Mouse (Mus musculus) heart, adult 8-10 months (tissue): ENCODE results near the gene Pigr. TPM values are rescaled to one million over a fixed set of nuclear protein-coding genes. Genes with fewer than 3 reads are reported as not detected.

ENCODE experiments used
- DNase-seq: peaks from one replicate; pipeline ENCODE4 v3.0.0; 2022; ENCODE audit warnings: low spot score
- total RNA-seq, 4 experiments: library from RNA; stranded (reverse); gene quantifications; 2 replicates each; pipeline ENCODE4 v1.2.4; 2022

The Pigr gene
- total RNA-seq, 4 experiments from 2014 or later: 0.23 TPM; not detected in 3

DNA sequence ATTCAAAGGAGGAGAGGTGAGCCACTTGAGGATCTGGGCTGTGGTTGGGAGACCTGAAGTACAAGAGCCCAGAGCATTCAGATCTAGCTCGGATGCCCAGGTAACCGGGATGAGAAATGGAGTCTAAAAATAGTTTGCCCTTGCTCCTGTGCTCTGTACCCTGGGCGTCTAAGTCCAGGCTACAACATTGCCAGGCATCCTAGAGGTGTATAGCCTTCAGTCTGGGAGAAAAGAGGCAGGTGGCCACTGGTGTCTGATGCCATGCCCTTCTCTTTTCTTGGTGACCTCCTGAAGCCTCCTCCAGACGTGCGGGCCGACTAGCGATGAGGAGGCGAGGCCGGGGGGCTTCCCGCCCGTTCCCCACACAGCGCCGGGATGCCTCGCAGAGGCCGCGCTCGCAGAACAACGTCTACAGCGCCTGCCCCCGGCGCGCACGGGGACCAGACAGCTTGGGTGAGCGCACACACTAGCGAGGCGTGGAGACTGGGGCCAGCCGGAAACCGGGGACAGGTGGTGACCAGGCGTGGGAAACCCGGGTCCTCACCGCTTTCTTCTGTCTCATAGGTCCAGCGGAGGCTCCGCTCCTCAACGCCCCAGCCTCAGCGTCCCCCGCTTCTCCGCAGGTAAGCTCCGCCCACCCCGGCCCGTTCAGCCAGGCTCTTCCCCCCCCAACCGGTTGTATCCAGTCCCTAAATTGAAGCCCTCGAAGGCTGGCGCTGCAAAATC lies 51.6 kb downstream of the Pigr start:
- no peak for DNase-seq

GRCm38 (mm10) chr1:130879927-130880326 lies 53.4 kb downstream of the Pigr start:
- DNase-seq: no peak

DNA sequence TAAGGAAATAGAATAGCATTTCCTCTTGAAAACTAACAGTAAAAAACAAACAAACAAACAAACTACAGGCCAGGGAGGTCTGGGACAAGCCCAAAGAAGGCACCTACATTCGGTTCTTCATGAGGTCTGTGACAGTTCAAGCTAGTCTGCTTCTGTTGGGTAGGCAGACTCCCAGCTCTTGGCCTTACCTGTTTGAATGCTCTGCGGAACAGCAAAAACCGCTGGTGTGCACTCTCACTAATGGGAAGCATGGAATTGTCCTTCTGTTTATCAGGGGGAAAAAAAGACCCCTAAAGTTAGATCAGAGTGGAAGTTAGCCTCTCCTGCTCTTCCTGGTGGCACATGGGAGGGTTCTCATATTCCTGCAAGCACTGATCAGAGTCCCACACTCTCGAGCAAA lies 56.7 kb downstream of the Pigr start:
- no peak for DNase-seq

- DNase-seq: no peak
Observed at GRCm38 (mm10) chr1:130887354-130887753, 60.9 kb downstream of the Pigr start, which contains the start of gene Il24. Il24 (minus strand) TSS chr1:130887454.

- DNase-seq: no peak
Observed at GRCm38 (mm10) chr1:130892446-130892845, 66.0 kb downstream of the Pigr start.

- DNase-seq: no peak
Observed at GRCm38 (mm10) chr1:130893329-130894040, 67.0 kb downstream of the Pigr start.

GRCm38 (mm10) chr1:130894468-130894867 lies 68.0 kb downstream of the Pigr start:
- no peak for DNase-seq

Other genes with a start within 250 kb of the Pigr start
- gene Zp3r, start 197.1 kb upstream of the Pigr start, total RNA-seq: not detected
- gene C4bp, start 165.1 kb upstream of the Pigr start, total RNA-seq: not detected
- gene Gm29427, start 110.9 kb upstream of the Pigr start, total RNA-seq: not detected
- 1 to 10 TPM; 3.1 to 4.5 (median 4.0) TPM for gene Yod1, start 109.4 kb upstream of the Pigr start, total RNA-seq
- gene Pfkfb2, start 97.4 kb upstream of the Pigr start, total RNA-seq: 100 to 1,000 TPM in 1 of 4 experiments, 10 to 100 TPM in 3; 79.2 to 109 (median 83.8) TPM
- gene AA986860, start 94.7 kb upstream of the Pigr start, total RNA-seq: under 1 TPM; 0.30 to 0.69 (median 0.36) TPM
- under 1 TPM; 0.14 to 0.38 (median 0.22) TPM for gene Fcamr, start 25.8 kb upstream of the Pigr start, total RNA-seq
- gene Fcmr, start 39.0 kb downstream of the Pigr start, total RNA-seq: 1 to 10 TPM in 1 of 4 experiments, under 1 TPM in 3; 0.47 to 1.1 (median 0.62) TPM
- gene Il24, start 60.8 kb downstream of the Pigr start, total RNA-seq: not detected
- gene Il20, start 84.8 kb downstream of the Pigr start, total RNA-seq: not detected
- gene Il19, start 113.4 kb downstream of the Pigr start, total RNA-seq: not detected
- gene Il10, start 193.2 kb downstream of the Pigr start, total RNA-seq: not detected